Mouse (Mus musculus): ENCODE data around the gene Pomgnt1. TPM values are rescaled to one million over a fixed set of nuclear protein-coding genes. Genes with fewer than 3 reads are reported as not detected.

Pomgnt1 gene
- polyA plus RNA-seq, 1 experiment from 2014 or later, result 50.0 TPM

- Histone ChIP-seq H3K4me2 (no peak overlapping the region), H3K9ac (no peak overlapping the region), H3K27me3 (replicated peaks) (no peaks in the 10 kb centered on the region), H3K27ac (no peak overlapping the region), H3K4me1 (peaks cover 11% of the 10 kb centered on the region), H3K36me3 (no peaks in the 10 kb centered on the region), H3K9me3 (no peaks in the 10 kb centered on the region), H3K4me3 (replicated peaks) (no peak overlapping the region)
- WGBS, result 76% methylated on average over 7 of the region's 7 CpGs
- no peak for ATAC-seq (ENCODE audit: insufficient read depth, low FRiP score, low read depth)
These were observed 18.6 kb downstream of the Pomgnt1 start for GRCm38 (mm10) chr4:116142269-116142668.

GRCm38 (mm10) chr4:116143317-116143811 is 19.7 kb downstream of the Pomgnt1 start:
- WGBS, result 9% methylated on average over 7 of the region's 7 CpGs
- no peak for ATAC-seq (ENCODE audit: insufficient read depth, low FRiP score, low read depth)

GRCm38 (mm10) chr4:116143891-116144717 is 20.5 kb downstream of the Pomgnt1 start:
- peak; percentile 52; the same call in 1 of the 2 replicates for ATAC-seq (ENCODE audit: insufficient read depth, low FRiP score, low read depth)

More at GRCm38 (mm10) chr4:116143317-116143811, 19.7 kb downstream of the Pomgnt1 start:
- H3K36me3 ChIP-seq, result no peaks in the 10 kb centered on the region
- no peak overlapping the region for H3K9ac ChIP-seq
- H3K4me3 ChIP-seq (replicated peaks), result peak overlapping the region; percentile 73
- H3K4me1 ChIP-seq, result peaks cover 11% of the 10 kb centered on the region
- H3K27me3 ChIP-seq (replicated peaks), result no peaks in the 10 kb centered on the region
- no peak overlapping the region for H3K27ac ChIP-seq
- no peaks in the 10 kb centered on the region for H3K9me3 ChIP-seq
- peak overlapping the region; percentile 98 for H3K4me2 ChIP-seq

GRCm38 (mm10) chr4:116149812-116150155 is 26.1 kb downstream of the Pomgnt1 start:
- H3K9me3 ChIP-seq, result no peaks in the 10 kb centered on the region
- WGBS, result 27% methylated on average over 6 of the region's 6 CpGs
- ATAC-seq (ENCODE audit: insufficient read depth, low FRiP score, low read depth), result no peak
- peaks cover 11% of the 10 kb centered on the region for H3K4me1 ChIP-seq
- H3K36me3 ChIP-seq, result peaks cover 22% of the 10 kb centered on the region
- H3K4me2 ChIP-seq, result peak overlapping the region; percentile 83
- peak overlapping the region; percentile 76 for H3K9ac ChIP-seq
- H3K27ac ChIP-seq, result peak overlapping the region; percentile 92
- H3K4me3 ChIP-seq (replicated peaks), result peak overlapping the region; percentile 61
- no peaks in the 10 kb centered on the region for H3K27me3 ChIP-seq (replicated peaks)

More at GRCm38 (mm10) chr4:116143891-116144717, 20.5 kb downstream of the Pomgnt1 start:
- no peaks in the 10 kb centered on the region for H3K9me3 ChIP-seq
- peak overlapping the region; percentile 73 for H3K4me3 ChIP-seq (replicated peaks)
- peak overlapping the region; percentile 98 for H3K4me2 ChIP-seq
- H3K27me3 ChIP-seq (replicated peaks), result no peaks in the 10 kb centered on the region
- H3K27ac ChIP-seq, result no peak overlapping the region
- H3K9ac ChIP-seq, result peak overlapping the region; percentile 53
- 1% methylated on average over 47 of the region's 47 CpGs for WGBS
- H3K36me3 ChIP-seq, result no peaks in the 10 kb centered on the region
- peaks cover 11% of the 10 kb centered on the region for H3K4me1 ChIP-seq

- Histone ChIP-seq H3K4me1 (peaks cover 11% of the 10 kb centered on the region), H3K4me3 (replicated peaks) (peak overlapping the region; percentile 61), H3K27me3 (replicated peaks) (no peaks in the 10 kb centered on the region), H3K9me3 (no peaks in the 10 kb centered on the region), H3K27ac (peak overlapping the region; percentile 92), H3K36me3 (peaks cover 28% of the 10 kb centered on the region), H3K9ac (peak overlapping the region; percentile 76), H3K4me2 (peak overlapping the region; percentile 83)
- ATAC-seq (ENCODE audit: insufficient read depth, low FRiP score, low read depth), result peak; percentile 91
- under 1% methylated on average over 62 of the region's 73 CpGs for WGBS
These were observed 26.7 kb downstream of the Pomgnt1 start for GRCm38 (mm10) chr4:116150156-116150861.

- Histone ChIP-seq H3K27me3 (replicated peaks) (no peaks in the 10 kb centered on the region), H3K4me1 (peaks cover 11% of the 10 kb centered on the region), H3K4me2 (peak overlapping the region; percentile 83), H3K9ac (peak overlapping the region; percentile 76), H3K36me3 (peaks cover 33% of the 10 kb centered on the region), H3K27ac (peak overlapping the region; percentile 71), H3K9me3 (no peaks in the 10 kb centered on the region), H3K4me3 (replicated peaks) (peak overlapping the region; percentile 61)
- 27% methylated on average over 4 of the region's 4 CpGs for WGBS
- ATAC-seq (ENCODE audit: insufficient read depth, low FRiP score, low read depth), result no peak
These were observed 27.2 kb downstream of the Pomgnt1 start for GRCm38 (mm10) chr4:116150862-116151221.

- Histone ChIP-seq H3K4me3 (replicated peaks) (peak within 1 kb of the TSS; percentile 61), H3K9ac (peak within 1 kb of the TSS; percentile 76), H3K4me1 (peaks cover 11% of the 10 kb centered on the region), H3K36me3 (peaks cover 37% of the 10 kb centered on the region), H3K4me2 (peak within 1 kb of the TSS; percentile 83), H3K27me3 (replicated peaks) (no peaks in the 10 kb centered on the region), H3K9me3 (no peaks in the 10 kb centered on the region), H3K27ac (peak within 1 kb of the TSS; percentile 92)
- ATAC-seq (ENCODE audit: insufficient read depth, low FRiP score, low read depth), result no peak
- 69% methylated on average over 6 of the region's 6 CpGs for WGBS
These were observed 27.6 kb downstream of the Pomgnt1 start, which contains the start of gene Lurap1 for GRCm38 (mm10) chr4:116151238-116151637. Gene Lurap1, minus strand, starts transcription at chr4:116151338.

GRCm38 (mm10) chr4:116152702-116153101 is 29.1 kb downstream of the Pomgnt1 start:
- ATAC-seq (ENCODE audit: insufficient read depth, low FRiP score, low read depth), result no peak
- 93% methylated on average over 15 of the region's 15 CpGs for WGBS
- H3K27me3 ChIP-seq (replicated peaks), result no peaks in the 10 kb centered on the region
- H3K4me3 ChIP-seq (replicated peaks), result no peak overlapping the region
- H3K9ac ChIP-seq, result no peak overlapping the region
- H3K4me2 ChIP-seq, result no peak overlapping the region
- peaks cover 11% of the 10 kb centered on the region for H3K4me1 ChIP-seq
- no peaks in the 10 kb centered on the region for H3K9me3 ChIP-seq
- H3K27ac ChIP-seq, result no peak overlapping the region
- peaks cover 49% of the 10 kb centered on the region for H3K36me3 ChIP-seq

- Histone ChIP-seq H3K27ac (no peak overlapping the region), H3K4me1 (no peaks in the 10 kb centered on the region), H3K36me3 (peaks cover 67% of the 10 kb centered on the region), H3K27me3 (replicated peaks) (no peaks in the 10 kb centered on the region), H3K9ac (no peak overlapping the region), H3K4me2 (no peak overlapping the region), H3K9me3 (no peaks in the 10 kb centered on the region), H3K4me3 (replicated peaks) (no peak overlapping the region)
- WGBS, result 89% methylated on average over 2 of the region's 2 CpGs
- no peak for ATAC-seq (ENCODE audit: insufficient read depth, low FRiP score, low read depth)
These were observed 34.2 kb downstream of the Pomgnt1 start for GRCm38 (mm10) chr4:116157882-116158281.

GRCm38 (mm10) chr4:116159912-116160311 is 36.3 kb downstream of the Pomgnt1 start:
- peaks cover 47% of the 10 kb centered on the region for H3K36me3 ChIP-seq
- ATAC-seq (ENCODE audit: insufficient read depth, low FRiP score, low read depth), result no peak
- H3K9me3 ChIP-seq, result no peaks in the 10 kb centered on the region
- no peak overlapping the region for H3K27ac ChIP-seq
- WGBS, result 77% methylated on average over 3 of the region's 3 CpGs
- no peaks in the 10 kb centered on the region for H3K27me3 ChIP-seq (replicated peaks)
- 0 out of 2 replicates have a peak, but pooled peaks cover 5% of the 10 kb centered on the region for H3K4me1 ChIP-seq
- no peak overlapping the region for H3K4me2 ChIP-seq
- no peak overlapping the region for H3K4me3 ChIP-seq (replicated peaks)
- no peak overlapping the region for H3K9ac ChIP-seq

- Histone ChIP-seq H3K4me3 (replicated peaks) (no peak overlapping the region), H3K4me2 (no peak overlapping the region), H3K27ac (no peak overlapping the region), H3K27me3 (replicated peaks) (no peaks in the 10 kb centered on the region), H3K4me1 (peaks cover 5% of the 10 kb centered on the region; the same call in 1 of the 2 replicates), H3K36me3 (peaks cover 38% of the 10 kb centered on the region), H3K9ac (no peak overlapping the region), H3K9me3 (no peaks in the 10 kb centered on the region)
- 77% methylated on average over 3 of the region's 3 CpGs for WGBS
- no peak for ATAC-seq (ENCODE audit: insufficient read depth, low FRiP score, low read depth)
These were observed 37.1 kb downstream of the Pomgnt1 start for GRCm38 (mm10) chr4:116160769-116161168.

- no peak for ATAC-seq (ENCODE audit: insufficient read depth, low FRiP score, low read depth)
- Histone ChIP-seq H3K4me3 (replicated peaks) (no peak overlapping the region), H3K4me1 (peaks cover 5% of the 10 kb centered on the region; the same call in 1 of the 2 replicates), H3K27me3 (replicated peaks) (no peaks in the 10 kb centered on the region), H3K9me3 (no peaks in the 10 kb centered on the region), H3K27ac (no peak overlapping the region), H3K36me3 (peaks cover 25% of the 10 kb centered on the region), H3K4me2 (no peak overlapping the region), H3K9ac (no peak overlapping the region)
- 83% methylated on average over 4 of the region's 4 CpGs for WGBS
These were observed 38.5 kb downstream of the Pomgnt1 start for GRCm38 (mm10) chr4:116162142-116162541.

All from stomach, embryonic 15.5 days (tissue).